Comparison of ENCODE assay signal across 9 mouse cellular contexts in the genomic region with DNA sequence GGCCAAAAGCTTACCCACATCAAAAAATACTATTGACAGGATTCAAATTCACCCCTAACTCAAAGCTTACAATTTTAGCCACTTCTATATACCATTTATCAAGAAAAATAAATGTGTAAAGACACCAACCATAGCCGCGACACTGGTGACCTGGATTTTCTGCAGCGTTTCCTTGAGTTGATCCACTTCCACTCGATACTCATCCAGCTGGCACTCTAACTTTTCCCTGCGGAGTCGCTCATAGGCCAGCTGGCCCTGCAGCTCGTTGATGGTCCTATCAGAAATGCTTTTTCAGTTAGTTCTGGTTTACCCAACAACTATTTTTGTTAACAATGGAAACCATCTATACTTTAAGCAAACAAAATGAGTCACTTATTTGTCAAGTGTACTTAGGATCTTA.
"Had no signal": no experiment of that assay in that cellular context is flagged by ENCODE, and none has a peak within 500 bp of the region (broad histone marks: within the 10 kb centered on the region; RNA-seq: fewer than 3 reads in every experiment).

No protein-coding gene starts in this region.

- H3K4me2 ChIP-seq: liver, embryonic 13.5 days; midbrain, embryonic 11.5 days had no signal

- H3K27me3 ChIP-seq: liver, embryonic 13.5 days had no signal

- H3K9me3 ChIP-seq: liver, embryonic 13.5 days had no signal

- H3K27ac ChIP-seq: kidney, postnatal 0 days; liver, embryonic 13.5 days had no signal

- H3K4me1 ChIP-seq: liver, embryonic 13.5 days had no signal

- H3K4me3 ChIP-seq: liver, embryonic 13.5 days had no signal

- H3K9ac ChIP-seq: liver, embryonic 13.5 days had no signal

- DNase-seq: liver, embryonic 13.5 days; lung, adult 2 months; lung, postnatal 14 days; lung, postnatal 4 days; midbrain, embryonic 14.5 days; thymus, adult 18-20 months; thymus, postnatal 36 days had no signal

- H3K36me3 ChIP-seq: liver, embryonic 13.5 days had no signal
